Mouse (Mus musculus) kidney, postnatal 0 days (tissue): ENCODE measurements around the gene Spon1. TPM values are rescaled to one million over a fixed set of nuclear protein-coding genes. Genes with fewer than 3 reads are reported as not detected.

Experiments
- ATAC-seq: fragments of 200-750 bp; cut with Nextera tagmentation; replicated peaks from 2 replicates; pipeline ENCODE4 v1.8.0; 2017; ENCODE audit warnings: low read depth, moderate number of reproducible peaks, moderate TSS enrichment, moderate library complexity; ENCODE audit not compliant: low FRiP score
- DNase-seq: peaks from one replicate; pipeline ENCODE4 v3.0.0-alpha.2; 2016; ENCODE audit warnings: low spot score
- H3K27ac ChIP-seq: fragments of 300-500 bp; sonication (generic); 2 replicates; pipeline ENCODE4 v1.5.1; 2014; ENCODE audit warnings: mild to moderate bottlenecking
- H3K27me3 ChIP-seq: fragments of 300-500 bp; sonication (generic); 2 replicates; pipeline ENCODE4 v1.6.1; 2014; ENCODE audit warnings: low read length, mixed read lengths; ENCODE audit not compliant: insufficient read depth
- H3K36me3 ChIP-seq: fragments of 300-500 bp; sonication (generic); 2 replicates; pipeline ENCODE4 v1.6.1; 2014; ENCODE audit warnings: low read length, mixed read lengths; ENCODE audit not compliant: insufficient read depth
- H3K4me1 ChIP-seq: fragments of 300-500 bp; sonication (generic); replicated peaks from 2 replicates; pipeline ENCODE4 v1.6.1; 2014; ENCODE audit warnings: antibody characterized with exemption, low read length, mixed read lengths; ENCODE audit not compliant: insufficient read depth
- H3K4me2 ChIP-seq: fragments of 300-500 bp; sonication (generic); 2 replicates; pipeline ENCODE4 v1.6.1; 2014; ENCODE audit warnings: mild to moderate bottlenecking, low read length, moderate library complexity, mixed read lengths
- H3K4me3 ChIP-seq: fragments of 300-500 bp; sonication (generic); replicated peaks from 2 replicates; pipeline ENCODE4 v1.5.1; 2014; ENCODE audit warnings: low read depth, low read length
- H3K9ac ChIP-seq: fragments of 300-500 bp; sonication (generic); 2 replicates; pipeline ENCODE4 v1.6.1; 2014; ENCODE audit warnings: low read depth, low read length
- H3K9me3 ChIP-seq: fragments of 300-500 bp; sonication (generic); replicated peaks from 2 replicates; pipeline ENCODE4 v1.6.1; 2016; ENCODE audit warnings: low read length, inconsistent platforms, mixed read lengths
- CTCF ChIP-seq: IDR thresholded peaks from 2 replicates; pipeline ENCODE4 v1.5.1; 2016; ENCODE audit warnings: antibody characterized with exemption, low read depth, mild to moderate bottlenecking, moderate library complexity
- WGBS: fragments of 180-500 bp; shearing (Covaris S2); extraction: QIAGEN DNeasy Blood & Tissue Kit; methylation state at CpG from one replicate; pipeline ENCODE4 v1.1.7; 2014; 5-methylcytosine and 5-hydroxymethylcytosine counted together
- polyA plus RNA-seq: library from polyadenylated mRNA; unstranded; fragments of >200 nt; fragmentation: Nextera tagmentation; extraction: Ambion mirVana; gene quantifications from 2 replicates; pipeline ENCODE4 v1.2.1, GENCODE M21; 2015

Gene Spon1
- polyA plus RNA-seq, 1 experiment from 2014 or later: 12.1 TPM

DNA sequence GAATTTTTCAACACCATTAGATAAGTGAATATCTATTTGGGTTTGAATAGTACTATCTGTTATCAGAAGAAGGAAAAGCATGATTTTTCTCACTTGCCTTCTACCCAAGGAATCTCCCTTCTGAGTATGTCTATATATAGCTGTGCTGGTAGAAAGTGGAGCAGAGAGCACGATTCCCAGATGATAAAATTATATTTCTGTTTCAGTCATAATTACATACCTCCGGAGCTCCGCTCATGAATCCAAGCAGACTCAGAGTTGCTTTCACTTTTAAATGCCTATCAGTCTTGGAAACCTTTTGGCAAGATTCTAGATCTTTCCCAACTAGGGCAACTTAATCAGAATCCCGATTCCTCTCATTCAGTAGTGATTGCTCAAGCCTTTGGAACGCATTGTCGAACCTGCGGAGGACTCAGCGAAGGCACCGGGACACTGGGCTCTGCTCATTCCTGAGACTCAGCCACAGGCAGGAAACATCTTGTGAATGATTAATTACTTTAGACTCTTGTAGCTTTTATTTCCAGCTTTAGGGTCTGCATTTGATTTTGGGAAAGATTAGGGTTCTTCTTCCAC is 27.9 kb upstream of the Spon1 start:
- H3K27ac ChIP-seq: no peak overlapping the region
- no peak overlapping the region for H3K9ac ChIP-seq
- H3K4me1 ChIP-seq: no peaks in the 10 kb centered on the region
- 56% methylated on average over 9 of the region's 9 CpGs for WGBS
- no peaks in the 10 kb centered on the region for H3K9me3 ChIP-seq
- no peaks in the 10 kb centered on the region for H3K27me3 ChIP-seq
- no peak overlapping the region for H3K4me3 ChIP-seq
- no peak for DNase-seq
- no peaks in the 10 kb centered on the region for H3K36me3 ChIP-seq
- ATAC-seq: no peak
- H3K4me2 ChIP-seq: no peak overlapping the region
- no peak for TF ChIP-seq CTCF

DNA sequence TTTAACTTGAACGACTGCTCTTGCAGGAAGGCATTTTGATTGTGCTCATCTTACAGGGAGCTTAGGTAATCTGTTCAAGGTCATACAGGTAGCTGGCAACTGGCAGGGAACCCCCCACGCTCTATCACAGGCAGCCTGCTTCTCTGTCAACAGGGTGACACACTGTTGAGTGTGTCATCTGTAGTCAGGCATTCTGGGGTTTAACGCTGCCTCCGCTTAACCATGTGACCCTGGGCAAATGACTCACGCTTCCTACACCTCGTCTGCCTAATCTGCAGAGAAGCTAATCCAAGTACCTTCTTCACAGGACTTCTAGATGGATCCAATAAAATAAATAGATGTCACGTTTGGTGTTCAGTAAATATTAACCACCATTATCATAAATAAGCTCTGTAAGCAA is 26.6 kb upstream of the Spon1 start:
- H3K36me3 ChIP-seq: no peaks in the 10 kb centered on the region
- TF ChIP-seq CTCF: no peak
- no peak overlapping the region for H3K4me3 ChIP-seq
- DNase-seq: no peak
- H3K4me1 ChIP-seq: no peaks in the 10 kb centered on the region
- 68% methylated on average over 7 of the region's 7 CpGs for WGBS
- H3K9ac ChIP-seq: no peak overlapping the region
- no peak for ATAC-seq
- no peaks in the 10 kb centered on the region for H3K9me3 ChIP-seq
- no peak overlapping the region for H3K4me2 ChIP-seq
- H3K27ac ChIP-seq: no peak overlapping the region
- H3K27me3 ChIP-seq: no peaks in the 10 kb centered on the region

GRCm38 (mm10) chr7:113742644-113743043 is 23.2 kb upstream of the Spon1 start:
- H3K9me3 ChIP-seq: no peaks in the 10 kb centered on the region
- ATAC-seq: no peak
- no peak overlapping the region for H3K27ac ChIP-seq
- no peak overlapping the region for H3K9ac ChIP-seq
- H3K4me3 ChIP-seq: no peak overlapping the region
- DNase-seq: no peak
- H3K27me3 ChIP-seq: no peaks in the 10 kb centered on the region
- H3K36me3 ChIP-seq: no peaks in the 10 kb centered on the region
- no peak overlapping the region for H3K4me2 ChIP-seq
- 89% methylated on average over 4 of the region's 4 CpGs for WGBS
- peak; percentile 29; the same call in 1 of the 2 replicates for TF ChIP-seq CTCF
- no peaks in the 10 kb centered on the region for H3K4me1 ChIP-seq

- ATAC-seq (peak; percentile 43), DNase-seq (peak; percentile 77)
- WGBS: 14% methylated on average over 5 of the region's 5 CpGs
- H3K27me3 ChIP-seq: no peaks in the 10 kb centered on the region
- H3K4me1 ChIP-seq: no peaks in the 10 kb centered on the region
- H3K9ac ChIP-seq: no peak overlapping the region
- no peaks in the 10 kb centered on the region for H3K9me3 ChIP-seq
- no peak overlapping the region for H3K4me2 ChIP-seq
- H3K27ac ChIP-seq: no peak overlapping the region
- no peaks in the 10 kb centered on the region for H3K36me3 ChIP-seq
- no peak for TF ChIP-seq CTCF
- no peak overlapping the region for H3K4me3 ChIP-seq
Measured at GRCm38 (mm10) chr7:113743982-113744381, 21.8 kb upstream of the Spon1 start.

DNA sequence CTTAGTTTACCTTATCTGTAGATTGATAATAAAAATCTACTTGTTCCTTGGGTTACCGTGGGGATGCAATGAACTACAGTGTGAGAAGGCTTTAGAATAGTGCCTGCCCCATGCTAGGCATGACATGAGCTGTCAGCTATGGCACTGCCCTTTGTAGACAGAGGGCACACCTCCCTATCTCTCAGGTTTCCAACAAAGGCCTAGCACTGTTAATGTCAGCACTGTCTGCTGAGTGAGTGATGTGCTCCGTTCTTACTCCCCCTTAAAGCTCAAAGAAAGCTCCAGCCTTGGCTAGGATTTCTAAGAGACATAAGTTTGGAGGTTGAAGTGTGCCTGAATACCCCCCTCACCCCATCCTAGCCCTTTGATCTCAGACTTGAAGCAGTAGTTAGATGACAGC is 9.2 kb upstream of the Spon1 start:
- Histone ChIP-seq H3K9me3 (no peaks in the 10 kb centered on the region), H3K4me2 (no peak overlapping the region), H3K9ac (no peak overlapping the region), H3K27ac (no peak overlapping the region), H3K4me1 (no peaks in the 10 kb centered on the region), H3K4me3 (no peak overlapping the region), H3K27me3 (no peaks in the 10 kb centered on the region), H3K36me3 (no peaks in the 10 kb centered on the region)
- 62% methylated on average over 2 of the region's 2 CpGs for WGBS
- peak; percentile 64 for DNase-seq
- peak; percentile 52; the same call in 1 of the 2 replicates for ATAC-seq
- TF ChIP-seq CTCF: no peak

DNA sequence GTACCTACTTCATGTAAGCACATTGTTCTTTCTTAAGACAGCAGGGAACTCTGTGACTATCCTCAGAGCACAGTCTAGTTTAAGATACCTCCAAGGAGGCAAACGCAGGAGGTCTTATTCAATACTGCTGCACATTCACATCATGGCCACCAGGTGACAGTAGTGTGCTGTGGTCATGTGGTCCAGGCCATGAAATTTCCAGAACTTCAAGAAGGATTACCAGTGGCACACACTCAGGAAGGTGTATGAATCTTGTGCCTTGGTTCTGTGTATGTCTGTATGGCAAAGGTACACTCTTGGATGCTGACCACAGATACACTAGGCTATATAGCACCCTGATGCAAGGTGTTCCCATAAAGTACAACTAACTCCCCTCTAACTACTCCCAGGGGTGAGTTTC is 6.6 kb upstream of the Spon1 start:
- Histone ChIP-seq H3K4me1 (no peaks in the 10 kb centered on the region), H3K4me2 (no peak overlapping the region), H3K27ac (no peak overlapping the region), H3K36me3 (no peaks in the 10 kb centered on the region), H3K27me3 (no peaks in the 10 kb centered on the region), H3K9me3 (no peaks in the 10 kb centered on the region; the same call in 1 of the 2 replicates), H3K9ac (no peak overlapping the region), H3K4me3 (no peak overlapping the region)
- 13% methylated on average over 1 of the region's 1 CpGs for WGBS
- TF ChIP-seq CTCF: peak; percentile 99
- DNase-seq (peak; percentile 83), ATAC-seq (peak; percentile 56; the same call in 1 of the 2 replicates)

DNA sequence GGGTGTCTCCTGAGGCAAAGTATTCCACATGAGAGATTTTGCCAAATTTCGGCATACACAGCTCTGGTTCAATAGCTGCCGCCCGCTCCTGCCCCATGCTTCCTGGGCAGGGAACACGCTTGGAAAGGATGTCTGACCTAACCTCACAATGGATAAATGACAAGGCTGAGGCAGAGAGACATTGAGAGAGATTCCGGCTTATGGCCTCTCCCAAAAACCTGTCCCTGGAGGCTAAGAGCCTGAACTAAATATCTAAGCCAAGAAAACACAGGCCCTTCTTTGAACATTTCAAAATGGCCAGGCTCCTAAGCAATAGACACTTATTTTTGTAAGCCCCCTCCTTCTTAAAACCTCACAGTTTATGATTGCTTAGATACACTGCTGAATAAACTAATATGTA is 665 bp upstream of the Spon1 start:
- H3K27me3 ChIP-seq: peaks cover 14% of the 10 kb centered on the region; the same call in 1 of the 2 replicates
- no peak overlapping the region for H3K4me3 ChIP-seq
- H3K9ac ChIP-seq: no peak overlapping the region
- no peak overlapping the region for H3K4me2 ChIP-seq
- no peak for TF ChIP-seq CTCF
- no peaks in the 10 kb centered on the region; the same call in 1 of the 2 replicates for H3K9me3 ChIP-seq
- H3K27ac ChIP-seq: no peak overlapping the region
- H3K4me1 ChIP-seq: peaks cover 9% of the 10 kb centered on the region; the same call in 1 of the 2 replicates
- DNase-seq: no peak
- WGBS: 92% methylated on average over 5 of the region's 5 CpGs
- ATAC-seq: no peak
- H3K36me3 ChIP-seq: no peaks in the 10 kb centered on the region
